Mouse (Mus musculus) heart, adult 2 months (tissue): ENCODE results near the gene Rsph6a. TPM values are rescaled to one million over a fixed set of nuclear protein-coding genes. Genes with fewer than 3 reads are reported as not detected.

Experiments used
- DNase-seq, 2 experiments: peaks; one replicate each; pipeline ENCODE4 v3.0.0; 2021
- H3K27ac ChIP-seq: fragments of 200-600 bp; 2 replicates; pipeline ENCODE4 v1.8.1; 2022
- H3K27me3 ChIP-seq: fragments of 200-500 bp; 2 replicates; pipeline ENCODE4 v1.6.1; 2012; ENCODE audit warnings: mild to moderate bottlenecking, low read length, inconsistent platforms, mixed read lengths; ENCODE audit not compliant: control insufficient read depth, insufficient read depth
- H3K36me3 ChIP-seq: fragments of 200-500 bp; 2 replicates; pipeline ENCODE4 v1.6.1; 2012; ENCODE audit warnings: low read length, inconsistent platforms; ENCODE audit not compliant: control insufficient read depth, insufficient read depth
- H3K4me1 ChIP-seq: fragments of 200-500 bp; 2 replicates; pipeline ENCODE4 v1.6.1; 2011; ENCODE audit warnings: low read length; ENCODE audit not compliant: control insufficient read depth, insufficient read depth
- H3K4me3 ChIP-seq: fragments of 200-600 bp; 2 replicates; pipeline ENCODE4 v1.8.1; 2022
- H3K79me2 ChIP-seq: fragments of 200-500 bp; replicated peaks from 2 replicates; pipeline ENCODE4 v1.6.1; 2012; ENCODE audit warnings: mild to moderate bottlenecking, inconsistent platforms, low read length, moderate library complexity, mixed read lengths; ENCODE audit not compliant: control insufficient read depth, insufficient read depth
- H3K9ac ChIP-seq: fragments of 200-500 bp; 2 replicates; pipeline ENCODE4 v1.6.1; 2012; ENCODE audit warnings: low read depth, mild to moderate bottlenecking, control low read depth, inconsistent platforms, low read length, mixed read lengths
- CTCF ChIP-seq: fragments of 200-600 bp; IDR thresholded peaks from 2 replicates; pipeline ENCODE4 v1.8.1; 2022; ENCODE audit warnings: antibody characterized with exemption, mild to moderate bottlenecking, moderate library complexity
- EP300 ChIP-seq: fragments of 200-500 bp; IDR thresholded peaks from 2 replicates; pipeline ENCODE4 v1.6.1; 2011; ENCODE audit warnings: low read depth, low read length, control low read depth; ENCODE audit not compliant: insufficient read depth
- POLR2A ChIP-seq: fragments of 200-500 bp; IDR thresholded peaks from 2 replicates; pipeline ENCODE4 v1.6.1; 2011; ENCODE audit warnings: mild to moderate bottlenecking, low read depth, low read length, control low read depth; ENCODE audit not compliant: insufficient read depth
- WGBS: fragments of 180-500 bp; shearing (Covaris S2); methylation state at CpG from one replicate; pipeline ENCODE4 v1.1.7; 2018; 5-methylcytosine and 5-hydroxymethylcytosine counted together
- intact Hi-C: fragments of 180-260 bp; cut with DNase I; formaldehyde crosslinking; loops from one replicate; pipeline ENCODE4 v1.15.1; 2025
- microRNA-seq, 2 experiments: library from miRNA; unstranded; fragments of <30 nt; microRNA quantifications; one replicate each; pipeline ENCODE4 v1.2.0; 2021
- polyA plus RNA-seq: library from polyadenylated mRNA; depleted of rRNA; stranded (reverse); fragments of >200 nt; gene quantifications from 2 replicates; pipeline ENCODE4 v1.2.3, GENCODE M21; 2012; rRNA removed
- total RNA-seq, 2 experiments: library from RNA; stranded (reverse); gene quantifications; 2 replicates each; pipeline ENCODE4 v1.2.3; 2021

Rsph6a gene
- total and polyA plus RNA-seq, 3 experiments = 0.06 TPM; not detected in 2

- TF ChIP-seq EP300 = no peak
- TF ChIP-seq CTCF = no peak
- TF ChIP-seq POLR2A = no peak
- DNase-seq = peak in 1 of 2 experiments; percentile 14
- WGBS = 91% methylated on average over 8 of the region's 8 CpGs
- peaks cover 5% of the 10 kb centered on the region for H3K79me2 ChIP-seq
- H3K27me3 ChIP-seq = no peaks in the 10 kb centered on the region
- no peak overlapping the region for H3K9ac ChIP-seq
- intact Hi-C loops = no loop called here
- H3K36me3 ChIP-seq = no peaks in the 10 kb centered on the region; the same call in 1 of the 2 replicates
- H3K27ac ChIP-seq = no peak overlapping the region
- peaks cover 4% of the 10 kb centered on the region for H3K4me1 ChIP-seq
- no peak overlapping the region for H3K4me3 ChIP-seq
Observed at GRCm38 (mm10) chr7:19119083-19119482, 64.6 kb downstream of the Rsph6a start.

- WGBS = 2% methylated on average over 34 of the region's 34 CpGs
- H3K27ac ChIP-seq = peak within 1 kb of the TSS; percentile 84
- intact Hi-C loops = loop anchor here (1.0 to 2.0 kb wide), 2 partner anchors 10 to 95 kb away; partner anchors contain the start of gene Sympk
Observed at GRCm38 (mm10) chr7:19119631-19120429, 65.3 kb downstream of the Rsph6a start, which contains the start of gene Fbxo46. TSS of gene Fbxo46 (plus strand) at chr7:19119859.

GRCm38 (mm10) chr7:19121686-19122085 lies 67.2 kb downstream of the Rsph6a start:
- H3K4me3 ChIP-seq = no peak overlapping the region
- no peak overlapping the region for H3K9ac ChIP-seq
- DNase-seq = no peak
- no peaks in the 10 kb centered on the region; the same call in 1 of the 2 replicates for H3K36me3 ChIP-seq
- H3K27ac ChIP-seq = no peak overlapping the region
- peaks cover 4% of the 10 kb centered on the region for H3K4me1 ChIP-seq
- H3K79me2 ChIP-seq = peaks cover 5% of the 10 kb centered on the region
- intact Hi-C loops = loop anchor here (2.0 kb wide), 1 partner anchor 97 kb away; the partner anchor contains the start of gene Sympk
- WGBS = 77% methylated on average over 4 of the region's 4 CpGs
- H3K27me3 ChIP-seq = no peaks in the 10 kb centered on the region
- no peak for TF ChIP-seq EP300
- no peak for TF ChIP-seq CTCF
- no peak for TF ChIP-seq POLR2A

More at GRCm38 (mm10) chr7:19119631-19120429, 65.3 kb downstream of the Rsph6a start, which contains the start of gene Fbxo46:
- peak within 1 kb of the TSS; percentile 58 for H3K9ac ChIP-seq
- H3K27me3 ChIP-seq = no peaks in the 10 kb centered on the region
- H3K4me1 ChIP-seq = peaks cover 4% of the 10 kb centered on the region
- no peaks in the 10 kb centered on the region; the same call in 1 of the 2 replicates for H3K36me3 ChIP-seq
- DNase-seq = peak; percentile 92 to 95
- peaks cover 5% of the 10 kb centered on the region for H3K79me2 ChIP-seq
- peak; percentile 94 for TF ChIP-seq POLR2A
- TF ChIP-seq EP300 = 0 out of 2 replicates have a peak, but pooled peaks have one; percentile 39
- TF ChIP-seq CTCF = no peak
- H3K4me3 ChIP-seq = peak within 1 kb of the TSS; percentile 86

Small RNAs within 50 kb of the gene (microRNA-seq; reads per million reads assigned to microRNA genes)
- gene Mir3100 = 8.1 to 12.3 reads per million in 2 experiments

Other genes with a start within 250 kb of the Rsph6a start
- gene Psg17, start 233.1 kb upstream of the Rsph6a start, total RNA-seq = not detected
- gene Psg17, start 233.1 kb upstream of the Rsph6a start, polyA plus RNA-seq = 0.04 and 0.06 TPM in 2 replicates
- gene Mill2, start 214.7 kb upstream of the Rsph6a start, total RNA-seq = 1 to 10 TPM; 7.2 to 8.0 TPM
- gene Mill2, start 214.7 kb upstream of the Rsph6a start, polyA plus RNA-seq = 5.2 and 9.1 TPM in 2 replicates
- 1 to 10 TPM; 1.3 to 2.2 TPM for gene Pglyrp1, start 183.4 kb upstream of the Rsph6a start, total RNA-seq
- 2.3 and 12.7 TPM in 2 replicates for gene Pglyrp1, start 183.4 kb upstream of the Rsph6a start, polyA plus RNA-seq
- gene Ccdc61, start 144.3 kb upstream of the Rsph6a start, total RNA-seq = 1 to 10 TPM; 6.6 to 9.6 TPM
- 11.3 and 12.5 TPM in 2 replicates for gene Ccdc61, start 144.3 kb upstream of the Rsph6a start, polyA plus RNA-seq
- gene Nova2, start 128.8 kb upstream of the Rsph6a start, total RNA-seq = 1 to 10 TPM; 4.3 to 5.1 TPM
- 1.5 and 1.7 TPM in 2 replicates for gene Nova2, start 128.8 kb upstream of the Rsph6a start, polyA plus RNA-seq
- not detected for gene Nanos2, start 67.3 kb upstream of the Rsph6a start, total RNA-seq
- 0.08 TPM in 1 of 2 replicates, not detected in the other for gene Nanos2, start 67.3 kb upstream of the Rsph6a start, polyA plus RNA-seq
- gene Mypop, start 63.4 kb upstream of the Rsph6a start, total RNA-seq = 1 to 10 TPM; 3.5 to 3.9 TPM
- gene Mypop, start 63.4 kb upstream of the Rsph6a start, polyA plus RNA-seq = 3.4 and 4.0 TPM in 2 replicates
- 10 to 100 TPM; 22.5 to 24.5 TPM for gene Irf2bp1, start 50.6 kb upstream of the Rsph6a start, total RNA-seq
- gene Irf2bp1, start 50.6 kb upstream of the Rsph6a start, polyA plus RNA-seq = 12.7 and 15.1 TPM in 2 replicates
- not detected for gene Foxa3, start 31.2 kb upstream of the Rsph6a start, total RNA-seq
- 0.06 TPM in 1 of 2 replicates, not detected in the other for gene Foxa3, start 31.2 kb upstream of the Rsph6a start, polyA plus RNA-seq
- 10 to 100 TPM; 93.2 to 99.4 TPM for gene Sympk, start 30.3 kb upstream of the Rsph6a start, total RNA-seq
- 54.9 and 61.3 TPM in 2 replicates for gene Sympk, start 30.3 kb upstream of the Rsph6a start, polyA plus RNA-seq
- 10 to 100 TPM; 47.8 to 54.9 TPM for gene Dmwd, start 21.5 kb downstream of the Rsph6a start, total RNA-seq
- 70.9 and 79.4 TPM in 2 replicates for gene Dmwd, start 21.5 kb downstream of the Rsph6a start, polyA plus RNA-seq
- gene Dmpk, start 29.2 kb downstream of the Rsph6a start, total RNA-seq = 100 to 1,000 TPM; 482 to 516 TPM
- gene Dmpk, start 29.2 kb downstream of the Rsph6a start, polyA plus RNA-seq = 1,225 and 1,460 TPM in 2 replicates
- gene Six5, start 39.9 kb downstream of the Rsph6a start, total RNA-seq = 1 to 10 TPM; 7.1 to 8.2 TPM
- gene Six5, start 39.9 kb downstream of the Rsph6a start, polyA plus RNA-seq = 26.0 and 29.8 TPM in 2 replicates
- gene Gm4969, start 63.7 kb downstream of the Rsph6a start, total RNA-seq = not detected
- 0.09 TPM in 1 of 2 replicates, not detected in the other for gene Gm4969, start 63.7 kb downstream of the Rsph6a start, polyA plus RNA-seq
- gene Fbxo46, start 65.2 kb downstream of the Rsph6a start, total RNA-seq = 1 to 10 TPM; 4.5 to 5.2 TPM
- gene Fbxo46, start 65.2 kb downstream of the Rsph6a start, polyA plus RNA-seq = 3.3 and 5.4 TPM in 2 replicates
- gene Qpctl, start 94.6 kb downstream of the Rsph6a start, total RNA-seq = 1 to 10 TPM; 3.8 to 4.6 TPM
- 5.3 and 6.3 TPM in 2 replicates for gene Qpctl, start 94.6 kb downstream of the Rsph6a start, polyA plus RNA-seq
- 10 to 100 TPM; 58.7 to 68.7 TPM for gene Snrpd2, start 95.0 kb downstream of the Rsph6a start, total RNA-seq
- 28.6 and 34.7 TPM in 2 replicates for gene Snrpd2, start 95.0 kb downstream of the Rsph6a start, polyA plus RNA-seq
- gene Gipr, start 111.4 kb downstream of the Rsph6a start, total RNA-seq = under 1 TPM in 1 of 2 experiments, not detected in 1; 0.16 TPM
- 2.5 and 3.0 TPM in 2 replicates for gene Gipr, start 111.4 kb downstream of the Rsph6a start, polyA plus RNA-seq
- gene Eml2, start 121.7 kb downstream of the Rsph6a start, total RNA-seq = 10 to 100 TPM; 35.6 to 38.7 TPM
- 37.3 and 38.8 TPM in 2 replicates for gene Eml2, start 121.7 kb downstream of the Rsph6a start, polyA plus RNA-seq
- gene Gpr4, start 157.8 kb downstream of the Rsph6a start, total RNA-seq = 1 to 10 TPM; 6.8 to 7.2 TPM
- gene Gpr4, start 157.8 kb downstream of the Rsph6a start, polyA plus RNA-seq = 17.1 and 22.0 TPM in 2 replicates
- gene Opa3, start 173.6 kb downstream of the Rsph6a start, total RNA-seq = 10 to 100 TPM; 59.9 to 66.0 TPM
- 64.6 and 91.3 TPM in 2 replicates for gene Opa3, start 173.6 kb downstream of the Rsph6a start, polyA plus RNA-seq
- gene Vasp, start 217.1 kb downstream of the Rsph6a start, total RNA-seq = 10 to 100 TPM; 25.1 to 30.8 TPM
- gene Vasp, start 217.1 kb downstream of the Rsph6a start, polyA plus RNA-seq = 43.3 and 51.5 TPM in 2 replicates
- under 1 TPM in 1 of 2 experiments, not detected in 1; 0.21 TPM for gene Ppm1n, start 225.4 kb downstream of the Rsph6a start, total RNA-seq
- 0.09 and 0.33 TPM in 2 replicates for gene Ppm1n, start 225.4 kb downstream of the Rsph6a start, polyA plus RNA-seq
- gene Rtn2, start 227.9 kb downstream of the Rsph6a start, total RNA-seq = 100 to 1,000 TPM; 114 to 136 TPM
- gene Rtn2, start 227.9 kb downstream of the Rsph6a start, polyA plus RNA-seq = 273 and 340 TPM in 2 replicates